Mouse (Mus musculus) frontal cortex, postnatal 10 days (tissue): ENCODE results near the gene Tpgs1.

Source experiments
- DNase-seq, 2 experiments: peaks; one replicate each; pipeline ENCODE4 v3.0.0; 2022; ENCODE audit warnings: low spot score in 2 of 2, mixed read lengths in 1 of 2

Gene Tpgs1

DNA sequence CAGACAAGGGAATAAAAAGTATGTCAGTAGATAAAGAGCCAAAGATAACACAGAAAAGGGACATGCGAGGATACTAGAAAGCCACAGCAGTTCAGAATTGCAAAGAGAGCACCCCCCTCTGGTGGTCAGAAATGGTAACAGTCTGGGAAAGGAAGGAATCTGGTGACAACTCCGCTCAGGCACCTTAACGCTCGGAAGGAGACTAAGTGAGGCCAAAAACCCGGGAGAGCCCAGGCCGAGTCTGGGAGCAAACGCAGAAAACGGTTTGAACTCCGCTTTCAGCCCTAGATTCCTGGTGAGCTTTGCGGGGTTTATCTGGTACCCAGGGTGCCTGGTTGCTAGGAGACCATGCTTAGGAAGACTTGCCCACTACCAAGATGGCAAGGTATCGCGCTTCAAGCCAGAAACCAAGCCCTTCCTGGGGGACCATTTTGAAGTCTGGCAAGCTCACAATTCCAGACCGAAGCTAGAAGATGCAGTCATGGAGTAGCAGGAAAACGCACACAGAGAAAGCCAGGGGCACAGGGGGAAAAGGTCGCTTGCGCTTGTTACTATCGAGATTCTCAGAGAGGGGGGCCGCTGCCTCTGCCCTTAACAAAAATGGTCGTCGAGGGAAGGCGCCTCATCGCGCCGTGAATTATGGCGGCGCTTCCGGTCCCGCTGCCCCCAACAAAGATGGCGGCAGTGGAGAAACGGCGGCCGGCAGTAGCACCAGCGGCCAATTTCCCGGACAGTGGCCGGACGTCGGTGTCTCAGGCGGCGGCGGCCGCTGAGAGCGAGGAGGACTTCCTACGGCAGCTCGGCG, at the start of gene Tpgs1:
TSS of gene Tpgs1 (plus strand) at position 599 of the 805 bp plus-strand sequence.
- peak; percentile 89 to 90 for DNase-seq

DNA sequence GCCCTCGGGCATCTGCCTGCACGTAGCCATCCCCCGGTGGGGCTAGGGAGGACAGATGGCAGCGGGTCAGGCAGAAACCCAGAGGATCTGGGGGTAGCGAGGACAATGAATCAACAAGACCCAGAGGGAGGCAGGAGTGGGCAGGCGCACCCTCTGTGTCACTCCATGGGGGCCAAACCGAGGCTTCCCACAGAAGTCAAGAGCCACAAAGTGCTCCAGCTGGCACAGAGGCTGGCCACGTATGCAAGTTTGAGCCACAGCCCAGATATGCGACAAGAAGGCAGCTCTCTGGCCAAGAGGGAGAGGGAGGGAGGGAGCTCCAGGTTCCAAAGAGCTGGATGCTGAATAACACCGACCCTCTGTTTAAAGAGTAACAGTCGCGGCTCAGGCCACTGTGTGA, 45.2 kb upstream of the Tpgs1 start:
- DNase-seq = no peak

DNA sequence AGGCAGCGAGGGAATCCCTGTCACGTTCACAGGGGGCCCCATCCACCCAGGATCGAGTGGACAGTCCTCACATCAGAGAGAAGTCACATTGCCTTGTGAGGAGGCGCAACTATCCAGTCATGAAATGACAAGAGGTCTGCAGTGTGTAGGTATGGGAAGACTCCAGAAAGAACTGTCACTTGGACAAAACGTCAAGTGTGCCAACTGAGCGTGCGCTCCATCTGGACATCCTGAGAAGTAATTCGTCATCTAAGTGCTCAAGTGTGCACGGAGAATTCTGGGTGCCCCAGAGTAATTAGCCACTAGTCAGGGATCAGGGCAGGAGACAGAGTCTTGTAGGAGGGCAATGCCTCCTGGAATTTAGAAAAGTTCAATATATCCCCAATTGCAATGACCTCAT, 43.8 kb upstream of the Tpgs1 start:
- no peak for DNase-seq

DNA sequence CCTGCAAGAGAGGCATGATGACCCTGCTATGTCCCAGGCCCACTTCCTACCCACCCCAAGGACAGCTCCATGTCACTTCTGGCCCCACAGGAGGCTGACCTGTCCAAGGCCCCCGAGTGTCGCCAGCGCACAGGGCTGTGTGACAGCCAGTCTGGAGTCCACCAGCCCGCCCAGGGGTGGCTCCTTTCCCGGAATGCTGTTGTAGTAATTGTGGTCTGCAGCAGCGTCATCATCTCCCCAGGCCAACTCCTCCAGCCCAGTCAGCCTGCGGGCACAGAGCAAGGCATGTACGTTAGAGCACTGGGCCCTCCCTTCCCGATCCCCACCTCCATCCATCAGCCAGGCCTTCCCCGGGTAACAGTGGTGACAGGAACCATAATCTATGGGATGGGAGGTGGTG, 43.0 kb upstream of the Tpgs1 start:
- DNase-seq = no peak

DNA sequence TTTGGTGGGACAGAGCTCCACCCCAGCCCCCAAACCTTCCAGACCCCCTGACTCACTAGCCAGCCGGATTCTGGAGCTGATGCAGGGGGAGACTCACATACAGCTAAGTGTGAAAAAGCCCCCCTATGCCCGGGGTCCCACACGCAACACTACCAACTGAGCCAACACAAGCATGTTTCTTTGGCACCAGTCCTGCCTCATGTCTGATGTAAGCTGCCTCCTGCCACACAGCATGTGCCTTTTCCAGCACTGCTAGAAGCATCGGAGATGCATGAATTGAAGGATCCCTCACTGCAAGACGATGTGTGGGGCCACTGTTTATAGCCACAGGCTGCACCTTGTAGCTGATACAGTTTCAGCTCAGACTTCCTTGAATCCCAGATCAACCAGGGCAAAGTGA, 40.8 kb upstream of the Tpgs1 start:
- no peak for DNase-seq

DNA sequence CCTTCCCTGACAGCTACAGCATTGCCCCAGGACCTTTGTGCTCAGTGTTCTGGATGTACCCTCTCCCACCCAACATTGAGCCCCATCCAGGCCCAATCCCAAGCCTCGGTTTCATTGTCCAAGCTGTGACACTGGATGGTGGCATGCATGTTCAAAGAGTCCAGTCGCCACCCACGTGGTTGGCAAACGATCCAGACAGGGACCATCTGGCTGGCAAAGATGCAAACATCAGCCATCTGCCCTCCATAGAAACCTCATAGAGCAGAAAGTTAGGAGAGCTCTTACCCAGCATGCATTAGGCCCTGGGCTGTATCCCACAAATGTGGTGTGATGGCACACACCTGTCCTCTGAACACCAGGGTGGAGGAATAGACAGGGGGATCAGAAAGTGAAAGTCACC, 37.7 kb upstream of the Tpgs1 start:
- no peak for DNase-seq

DNA sequence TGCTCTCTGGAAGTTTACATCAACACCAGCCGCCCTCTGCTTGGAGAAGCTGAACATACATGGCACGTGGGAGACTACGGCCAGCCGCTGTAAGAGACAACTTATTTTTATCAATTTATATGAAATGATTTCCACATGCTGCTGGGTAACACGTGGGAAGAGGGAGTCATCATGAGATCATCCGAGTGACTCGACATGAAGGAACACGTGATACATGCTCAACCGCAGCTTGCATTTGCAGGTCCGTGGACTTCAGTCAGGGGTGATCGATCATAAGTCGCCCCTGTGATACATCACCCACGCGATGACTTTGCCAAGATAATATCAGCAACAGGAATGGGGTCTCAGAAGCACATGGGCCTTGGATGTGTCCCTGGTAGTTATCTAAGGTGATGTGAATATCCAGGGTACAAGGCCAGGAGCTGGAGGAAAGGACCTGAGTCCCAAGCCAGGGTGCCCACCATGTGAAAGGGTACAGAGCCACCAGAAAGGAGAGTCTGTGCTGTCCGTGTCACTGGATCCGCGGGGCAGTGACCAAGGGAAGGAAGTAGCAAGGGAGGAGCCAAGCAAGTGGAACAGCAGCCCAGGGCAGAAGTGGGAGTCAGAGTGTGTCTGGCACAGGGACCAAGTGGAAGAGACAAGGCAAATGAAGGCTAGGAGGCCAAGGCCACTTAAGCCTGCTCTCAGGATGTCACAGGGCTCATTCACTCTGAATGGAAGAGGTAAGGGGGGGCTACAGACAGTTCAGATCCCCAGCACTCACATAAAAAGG, 36.0 kb upstream of the Tpgs1 start:
- DNase-seq = no peak

DNA sequence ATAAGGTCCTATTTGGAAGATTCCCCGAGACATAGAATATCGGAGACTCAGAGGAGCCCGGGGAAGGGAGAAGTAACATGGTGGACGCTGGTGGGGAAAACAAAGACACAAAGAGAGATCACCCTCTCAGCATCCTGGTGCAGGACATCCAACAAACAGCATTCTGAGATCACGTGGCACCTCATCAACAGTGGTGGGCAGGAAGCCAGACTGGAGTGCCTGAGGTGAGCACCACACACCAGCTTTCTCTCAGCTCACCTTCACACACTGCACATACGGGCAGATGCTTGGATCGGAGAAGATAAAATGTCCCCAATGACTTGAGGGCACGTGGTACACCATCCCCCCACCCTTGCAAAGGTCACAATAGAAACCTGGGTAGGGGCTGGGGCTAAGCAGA, 32.9 kb upstream of the Tpgs1 start:
- no peak for DNase-seq

DNA sequence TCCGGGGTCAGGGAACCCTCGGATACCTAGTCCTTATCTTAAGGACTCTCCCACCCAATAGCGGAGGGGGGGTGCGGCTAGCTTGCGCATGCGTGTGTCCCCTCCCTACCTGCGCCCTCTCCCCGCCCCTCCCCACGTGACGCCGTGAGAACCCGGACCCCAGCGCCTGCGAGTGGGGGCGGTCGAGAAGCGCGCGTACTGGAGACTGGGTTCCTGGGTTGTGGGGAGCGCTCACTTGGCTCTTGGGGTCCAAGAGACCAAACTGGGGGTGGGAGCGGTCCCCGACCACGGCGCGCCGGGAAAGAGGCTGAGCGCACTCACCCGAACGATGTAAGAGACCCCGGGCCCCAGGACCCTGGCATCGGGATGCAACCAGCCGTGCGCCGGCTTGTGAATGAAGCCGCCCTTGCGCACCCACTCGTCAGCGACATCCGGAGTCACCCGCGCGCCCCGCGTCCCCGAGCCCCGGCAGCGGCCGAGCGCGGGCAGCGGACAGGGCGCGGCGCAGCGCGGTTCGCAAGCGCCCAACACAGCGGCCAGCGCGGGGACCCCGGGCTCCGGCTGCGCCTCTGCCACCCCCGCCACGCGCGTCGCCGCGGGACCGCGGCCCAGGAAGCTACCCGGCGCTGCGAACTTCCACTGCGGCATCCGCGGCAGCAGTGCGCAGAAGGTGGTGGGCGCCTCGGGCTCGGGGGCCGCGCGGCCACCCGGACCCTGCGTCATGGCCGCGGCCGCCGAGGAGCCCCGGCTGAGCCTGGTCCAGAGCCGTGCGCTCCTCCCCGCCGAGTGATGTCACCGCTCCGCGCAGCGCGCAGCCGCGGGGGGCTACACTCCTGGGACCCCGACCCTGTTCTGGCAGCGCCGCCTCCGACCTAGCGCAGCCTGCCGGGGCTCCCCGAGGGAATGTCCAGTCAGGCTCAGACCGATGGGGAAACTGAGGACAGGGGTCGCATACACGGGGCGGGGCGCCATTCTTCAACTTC, 31.8 kb upstream of the Tpgs1 start, which contains the start of gene Shc2:
TSS of gene Shc2 (minus strand) at position 791 of the 983 bp plus-strand sequence.
- peak; percentile 80 to 85 for DNase-seq

DNA sequence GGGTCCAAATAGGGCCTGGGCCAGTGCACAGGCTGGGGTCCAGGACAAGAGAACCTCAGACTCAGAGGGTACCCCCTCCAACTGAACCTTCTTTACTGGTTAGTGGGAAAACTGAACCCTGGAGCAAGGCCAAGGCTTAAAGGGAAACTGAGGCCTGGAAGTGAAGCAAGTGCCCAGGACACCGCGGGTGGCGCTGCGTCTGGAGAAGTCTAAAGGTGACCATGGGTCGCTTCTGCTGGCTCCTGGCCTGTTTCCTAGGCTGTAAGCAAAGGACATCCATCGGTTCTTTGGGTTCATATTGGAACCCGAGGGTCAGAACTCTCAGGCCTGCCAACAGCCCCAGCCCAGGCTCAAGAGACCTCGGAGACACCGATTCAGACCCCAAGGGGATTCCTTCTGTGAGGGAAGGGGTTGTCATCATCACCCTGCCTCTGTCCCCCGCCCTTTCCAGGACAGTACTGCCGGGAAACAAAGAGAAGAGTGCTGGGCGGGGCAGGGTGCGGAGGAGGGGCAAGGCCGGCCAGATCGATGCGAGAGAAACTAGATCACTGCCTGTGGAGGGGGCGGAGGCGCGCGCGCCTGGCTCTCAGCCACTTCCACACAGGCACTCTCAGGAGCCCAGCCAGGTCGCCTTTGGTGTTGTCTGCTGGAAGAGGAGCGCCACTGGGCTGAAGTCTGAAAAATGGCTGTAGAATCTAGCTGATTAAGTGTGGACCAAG, 30.5 kb upstream of the Tpgs1 start:
- DNase-seq = peak in 1 of 2 experiments; percentile 42

DNA sequence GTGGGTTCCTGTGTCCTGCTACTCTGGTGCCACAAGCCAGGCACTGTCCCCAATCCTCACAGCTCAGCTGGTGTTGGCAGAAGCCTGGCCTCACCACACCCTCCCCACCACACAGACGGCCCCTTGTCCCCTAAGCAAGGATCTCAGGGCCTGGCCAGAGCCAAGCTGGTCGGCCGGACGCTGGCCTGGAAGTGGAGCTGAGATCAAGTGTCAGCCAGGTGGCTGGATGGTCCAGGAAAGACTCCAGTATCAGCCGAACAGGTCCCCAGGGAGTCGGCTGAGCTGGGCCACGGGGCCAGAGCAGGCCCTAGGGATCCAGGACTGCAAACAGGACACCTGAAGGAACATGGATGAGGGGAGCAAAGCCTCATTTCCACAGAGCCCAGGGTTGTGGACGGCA, 23.5 kb upstream of the Tpgs1 start, which contains the start of gene Odf3l2:
TSS of gene Odf3l2 (minus strand) at position 28 of the 400 bp plus-strand sequence.
- DNase-seq = no peak

DNA sequence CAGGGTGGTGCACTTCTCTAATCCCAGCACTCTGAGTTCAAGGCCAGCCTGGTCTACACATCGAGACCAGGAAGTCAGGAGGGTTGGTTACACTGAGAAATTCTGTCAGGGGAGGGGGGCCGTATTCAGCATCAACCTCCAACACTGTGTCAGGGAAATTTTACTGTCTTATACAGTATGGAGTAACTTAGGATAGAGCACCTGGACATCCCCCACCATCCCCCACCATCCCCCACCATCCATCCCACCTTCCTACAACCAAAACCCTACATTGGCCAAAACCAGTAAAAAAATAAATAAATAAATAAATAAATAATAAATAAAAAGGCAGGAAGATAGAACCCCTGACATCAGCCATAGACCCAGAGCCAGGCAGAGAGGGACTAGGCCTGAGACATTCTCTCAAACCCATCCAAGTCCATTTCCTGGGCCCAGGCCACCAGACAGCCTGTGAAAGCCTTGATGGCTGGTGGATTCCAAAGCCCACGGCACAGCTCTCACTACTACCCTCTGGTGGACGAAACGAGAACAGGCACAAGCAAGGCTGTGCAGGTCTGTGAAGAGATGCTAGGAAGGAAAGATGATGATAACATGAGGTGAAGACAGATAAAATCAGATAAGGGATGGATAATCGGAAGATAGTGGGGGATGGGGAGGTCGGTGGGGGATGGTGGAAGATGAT, 20.0 kb upstream of the Tpgs1 start:
- DNase-seq = peak in 1 of 2 experiments; percentile 69

DNA sequence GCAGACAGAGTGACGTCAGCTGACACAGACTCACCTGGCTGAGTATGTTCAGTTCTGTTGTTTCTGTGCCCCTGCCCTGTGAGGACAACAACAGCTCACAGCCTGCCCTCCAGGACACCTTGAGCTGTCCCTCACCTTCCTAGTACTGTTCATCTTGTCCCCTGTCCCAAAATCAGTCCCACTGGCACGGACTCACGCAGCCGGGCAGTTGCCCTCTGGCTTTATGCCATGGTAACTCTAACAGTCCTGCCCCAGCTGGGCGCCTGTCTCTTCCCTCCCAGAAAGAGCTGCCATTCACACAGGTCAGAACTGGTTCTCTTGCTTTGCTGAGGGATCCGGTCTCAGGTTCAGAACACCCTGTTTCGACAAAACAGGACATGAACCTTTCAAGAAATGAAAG, 16.4 kb upstream of the Tpgs1 start:
- no peak for DNase-seq

DNA sequence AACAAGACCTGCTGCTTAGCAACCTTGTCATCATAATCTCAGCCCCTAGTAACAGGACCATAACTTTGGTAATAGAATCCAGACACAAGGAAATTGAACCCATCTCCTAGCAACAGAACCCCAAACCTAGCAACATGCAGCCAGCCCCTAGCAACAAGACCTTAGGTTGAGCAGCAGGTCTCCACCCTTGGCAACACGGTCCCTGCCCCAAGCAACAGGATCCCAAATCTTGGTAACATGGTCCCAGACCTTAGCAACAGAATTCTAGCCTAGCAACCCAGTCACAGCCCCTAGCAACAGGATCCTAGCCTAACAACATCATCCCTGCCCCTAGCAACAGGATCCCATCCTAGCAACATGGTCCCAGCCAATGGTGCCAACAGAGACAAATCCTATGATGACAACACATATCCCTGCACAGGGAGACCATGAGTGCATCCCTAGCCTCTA, 14.2 kb upstream of the Tpgs1 start:
- peak; percentile 61 to 78 for DNase-seq

DNA sequence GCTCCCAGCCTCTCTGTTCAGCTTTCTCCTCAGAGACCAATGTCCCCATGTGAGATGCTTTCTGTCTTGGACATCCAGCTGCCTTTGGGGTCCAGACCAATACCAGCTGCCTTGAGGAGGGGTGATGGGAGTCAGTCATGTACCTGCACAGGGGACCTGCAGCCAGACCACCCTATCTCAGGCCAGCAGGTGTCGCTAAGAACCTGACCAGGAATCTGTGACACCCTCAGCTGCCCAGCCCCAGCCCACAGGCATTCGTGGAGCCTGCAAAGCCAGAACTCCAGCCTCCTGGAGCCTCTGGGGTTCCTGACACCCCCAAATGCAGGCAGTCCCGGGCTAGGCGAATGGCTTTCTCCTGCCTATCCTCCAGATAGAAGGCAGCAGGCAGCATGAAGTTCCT, 10.3 kb upstream of the Tpgs1 start:
- no peak for DNase-seq

DNA sequence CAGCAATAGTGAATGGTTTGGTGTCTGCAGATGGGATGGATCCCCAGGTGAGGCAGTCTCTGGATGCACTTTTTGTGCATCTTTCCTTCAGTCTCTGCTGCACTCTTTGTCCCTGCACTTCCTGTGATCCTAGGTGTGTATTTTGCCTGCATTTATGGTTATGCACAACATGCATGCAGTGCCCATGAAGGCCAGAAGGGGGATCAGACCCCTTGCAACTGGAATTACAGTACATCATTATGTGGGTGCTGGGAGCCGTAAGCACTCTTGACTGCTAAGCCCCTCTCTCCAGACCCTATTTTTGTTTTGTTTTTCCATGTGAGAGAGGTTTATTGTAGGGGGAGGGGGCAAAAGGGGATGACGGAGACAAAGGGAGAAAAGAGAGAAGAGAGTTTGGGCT, 8.9 kb upstream of the Tpgs1 start:
- no peak for DNase-seq

DNA sequence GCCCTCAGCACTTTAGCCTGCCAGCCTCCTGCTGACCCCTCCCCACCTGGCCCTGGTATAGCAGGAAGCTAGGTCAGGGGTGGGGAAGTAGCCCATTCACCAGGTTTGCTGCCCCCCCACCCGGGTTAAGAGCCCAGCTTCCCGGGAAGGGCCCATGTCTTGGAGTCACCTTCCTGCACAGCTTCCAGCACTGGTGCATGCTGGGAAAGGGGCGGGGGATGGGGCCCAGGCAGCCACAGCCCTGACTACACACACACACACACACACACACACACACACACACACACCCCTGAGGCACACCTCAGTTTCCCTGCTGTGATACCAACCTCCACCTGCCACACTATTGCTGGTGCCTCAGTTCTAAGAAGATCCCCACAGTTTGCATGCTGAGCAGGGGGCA, 7.3 kb upstream of the Tpgs1 start:
- no peak for DNase-seq

DNA sequence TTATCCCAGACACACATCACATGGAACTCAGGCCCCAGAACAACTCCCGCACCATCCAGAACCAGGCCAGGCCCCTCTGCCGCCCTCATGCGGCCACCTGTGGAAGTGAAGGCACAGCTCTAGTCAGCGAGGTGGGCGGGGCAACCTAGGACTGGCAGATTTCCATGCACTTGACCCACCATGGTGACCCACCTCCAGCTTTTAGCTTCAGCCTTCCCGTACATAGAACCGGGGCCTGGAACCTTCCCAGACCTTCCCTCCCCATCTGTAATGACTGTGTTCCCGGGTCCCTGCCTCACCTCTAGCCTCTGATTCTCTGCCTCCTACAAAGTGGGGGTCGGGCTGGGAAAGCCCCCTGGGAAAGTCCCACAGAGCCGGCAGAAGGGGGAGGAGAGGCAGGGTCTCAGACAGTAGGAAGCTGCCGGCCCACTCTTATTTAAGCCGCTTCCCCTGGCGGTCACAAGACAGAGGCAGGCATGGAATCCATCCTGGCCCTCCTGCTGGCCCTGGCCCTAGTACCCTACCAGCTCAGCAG, 5.0 kb upstream of the Tpgs1 start, which contains the start of gene Madcam1:
TSS of gene Madcam1 (plus strand) at position 429 of the 535 bp plus-strand sequence.
- DNase-seq = peak; percentile 31 to 65

DNA sequence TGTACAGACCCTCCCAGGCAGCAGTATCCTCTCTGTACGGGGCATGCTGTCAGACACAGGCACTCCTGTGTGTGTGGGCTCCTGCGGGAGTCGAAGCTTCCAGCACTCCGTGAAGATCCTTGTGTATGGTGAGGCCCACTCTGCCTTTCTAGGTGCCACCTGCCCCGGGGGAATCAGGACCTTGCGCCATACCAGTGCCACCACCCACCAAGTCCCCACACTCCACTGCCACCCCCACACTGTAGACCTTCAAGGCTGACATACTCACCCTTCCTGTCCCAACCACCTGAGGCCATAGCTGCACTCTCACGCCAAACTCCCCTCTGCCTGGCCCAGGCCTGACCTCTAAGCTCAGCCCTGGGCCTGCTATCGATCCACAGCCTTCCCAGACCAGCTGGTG, 4.1 kb upstream of the Tpgs1 start:
- DNase-seq = no peak

DNA sequence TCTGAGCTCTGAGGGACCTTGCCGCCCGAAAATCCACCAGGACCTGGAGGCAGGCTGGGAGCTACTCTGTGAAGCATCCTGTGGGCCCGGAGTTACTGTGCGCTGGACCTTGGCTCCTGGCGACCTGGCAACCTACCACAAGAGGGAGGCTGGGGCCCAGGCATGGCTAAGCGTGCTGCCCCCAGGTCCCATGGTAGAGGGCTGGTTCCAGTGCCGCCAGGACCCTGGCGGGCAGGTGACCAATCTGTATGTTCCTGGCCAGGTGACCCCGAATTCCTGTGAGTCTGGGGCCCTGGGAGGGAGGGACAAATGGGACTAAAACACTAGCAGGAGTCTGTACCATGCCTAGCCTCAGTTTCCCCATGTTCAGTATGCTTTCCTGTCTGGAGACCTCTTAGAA, 2.7 kb upstream of the Tpgs1 start:
- no peak for DNase-seq
